ENCODE assay signal across 7 mouse cellular contexts in the genomic region with DNA sequence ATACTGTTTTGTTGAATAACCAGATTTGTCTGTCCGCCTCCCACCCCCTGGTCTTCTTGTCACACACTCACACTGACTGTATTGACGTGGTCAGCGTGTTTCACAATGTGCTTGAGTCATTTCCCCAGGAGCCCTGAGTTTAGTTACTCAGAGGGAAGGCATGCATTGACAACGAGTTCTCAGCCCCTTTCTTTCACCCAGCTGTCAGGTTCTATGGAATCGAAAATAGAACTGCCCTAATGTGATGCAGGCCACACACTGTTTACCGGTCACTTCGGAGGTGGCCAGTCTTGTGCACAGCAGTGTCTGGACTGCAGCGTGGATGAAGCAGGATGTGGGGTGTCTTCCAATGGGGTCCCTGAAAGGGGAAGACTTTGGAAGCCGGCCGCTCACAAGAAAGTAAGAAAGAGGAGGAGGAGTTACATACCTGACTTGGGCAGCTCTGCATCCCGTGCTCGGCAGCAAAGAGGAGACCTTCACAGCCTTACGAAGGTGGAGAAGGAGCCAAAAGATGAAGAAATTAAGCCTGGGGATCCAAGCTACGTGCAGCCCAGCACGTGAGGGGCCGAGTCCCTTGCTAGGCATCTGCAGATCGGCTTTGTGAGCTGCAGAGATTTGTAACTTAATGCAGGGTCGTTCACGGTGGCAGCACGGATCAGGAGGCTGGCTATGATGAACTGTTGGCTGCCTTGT. TPM values are rescaled to one million over a fixed set of nuclear protein-coding genes. Genes with fewer than 3 reads are reported as not detected.
DNase-seq lines count a peak whose midpoint lies in the region; ATAC-seq and TF ChIP-seq lines count a peak whose summit lies in the region.

No protein-coding gene starts in this region.

- peaks cover 12% of the 10 kb centered on the region for H3K27me3 ChIP-seq in forebrain, embryonic 13.5 days
- no peaks in the 10 kb centered on the region for H3K27me3 ChIP-seq in limb, embryonic 15.5 days
- H3K27me3 ChIP-seq in midbrain, postnatal 0 days (ENCODE audit: insufficient read depth, low read length): no peaks in the 10 kb centered on the region

- H3K27ac ChIP-seq in bone marrow macrophage, adult 2 months (ENCODE audit: insufficient read depth, low read depth, low read length): no peak overlapping the region
- peak overlapping the region; percentile 73 for H3K27ac ChIP-seq in forebrain, embryonic 13.5 days
- H3K27ac ChIP-seq in limb, embryonic 15.5 days: peak overlapping the region; percentile 81
- H3K27ac ChIP-seq in midbrain, postnatal 0 days (ENCODE audit: low read depth, low read length): peak overlapping the region; percentile 19

- peak overlapping the region; percentile 51 for H3K4me3 ChIP-seq in bone marrow macrophage, adult 2 months (ENCODE audit: insufficient read depth, low read length)
- H3K4me3 ChIP-seq in forebrain, embryonic 13.5 days: peak overlapping the region; percentile 29
- H3K4me3 ChIP-seq in limb, embryonic 15.5 days: peak overlapping the region; percentile 26
- peak overlapping the region; percentile 5; the same call in 1 of the 2 replicates for H3K4me3 ChIP-seq in midbrain, postnatal 0 days (ENCODE audit: low read depth, low read length)

- no peaks in the 10 kb centered on the region for H3K36me3 ChIP-seq in forebrain, embryonic 13.5 days (ENCODE audit: poor library complexity, severe bottlenecking)
- H3K36me3 ChIP-seq in limb, embryonic 15.5 days: no peaks in the 10 kb centered on the region
- no peaks in the 10 kb centered on the region for H3K36me3 ChIP-seq in midbrain, postnatal 0 days (ENCODE audit: insufficient read depth, low read length)

- peaks cover 21% of the 10 kb centered on the region for H3K4me1 ChIP-seq in bone marrow macrophage, adult 2 months (ENCODE audit: control insufficient read depth, insufficient read depth, low read length)
- H3K4me1 ChIP-seq in forebrain, embryonic 13.5 days: peaks cover 36% of the 10 kb centered on the region
- H3K4me1 ChIP-seq in limb, embryonic 15.5 days: peaks cover 21% of the 10 kb centered on the region
- peaks cover 7% of the 10 kb centered on the region; the same call in 1 of the 2 replicates for H3K4me1 ChIP-seq in midbrain, postnatal 0 days (ENCODE audit: insufficient read depth, low read length)

- TF ChIP-seq POLR2A in bone marrow macrophage, adult 2 months (IDR thresholded peaks at IDR 0.05; ENCODE audit: borderline replicate concordance, low read depth, low read length): no peak

- no peak; the same call in 1 of the 2 replicates for TF ChIP-seq CTCF in bone marrow macrophage, adult 2 months (IDR thresholded peaks at IDR 0.05; ENCODE audit: low read depth, low read length)
- no peak for TF ChIP-seq CTCF in midbrain, postnatal 0 days (IDR thresholded peaks at IDR 0.05)

- peak overlapping the region; percentile 58 for H3K9ac ChIP-seq in forebrain, embryonic 13.5 days
- H3K9ac ChIP-seq in limb, embryonic 15.5 days: 0 out of 2 replicates have a peak overlapping the region, but pooled peaks have one; percentile 7
- no peak overlapping the region for H3K9ac ChIP-seq in midbrain, postnatal 0 days (replicated peaks; ENCODE audit: low read length, poor library complexity, severe bottlenecking)

- H3K4me2 ChIP-seq in forebrain, embryonic 13.5 days: peak overlapping the region; percentile 62
- H3K4me2 ChIP-seq in limb, embryonic 15.5 days: peak overlapping the region; percentile 44
- peak overlapping the region; percentile 34 for H3K4me2 ChIP-seq in midbrain, postnatal 0 days (ENCODE audit: low read depth, low read length, poor library complexity, severe bottlenecking)

- WGBS in forebrain, embryonic 13.5 days: 1% methylated on average over 20 of the region's 20 CpGs
- 18% methylated on average over 20 of the region's 20 CpGs for WGBS in limb, embryonic 15.5 days
- 7% methylated on average over 20 of the region's 20 CpGs for WGBS in midbrain, postnatal 0 days

- ATAC-seq in forebrain, embryonic 13.5 days: peak; percentile 38; the same call in 1 of the 2 replicates
- ATAC-seq in hematopoietic stem cell, adult 5-6 weeks (replicated peaks in 1 of 2; ENCODE audit: insufficient read depth in 1 of 2, low FRiP score in 2 of 2, low TSS enrichment in 1 of 2, low read depth in 1 of 2, poor library complexity in 2 of 2, severe bottlenecking in 2 of 2): 0 out of 4 replicates have a peak, but pooled peaks have one; percentile 14 to 22
- peak; percentile 63; the same call in 1 of the 2 replicates for ATAC-seq in limb, embryonic 15.5 days (ENCODE audit: insufficient number of reproducible peaks, low FRiP score, low TSS enrichment, low read depth)
- no peak for ATAC-seq in midbrain, postnatal 0 days (ENCODE audit: low FRiP score)

- no peak for DNase-seq in midbrain, postnatal 0 days (ENCODE audit: low spot score)
- no peak for DNase-seq in ovary, adult 18-20 months (ENCODE audit: low spot score)
- DNase-seq in thymus, adult 18-20 months: no peak

- H3K9me3 ChIP-seq in forebrain, embryonic 13.5 days (replicated peaks): 0 out of 2 replicates have a peak, but pooled peaks cover 3% of the 10 kb centered on the region
- no peaks in the 10 kb centered on the region for H3K9me3 ChIP-seq in limb, embryonic 15.5 days
- H3K9me3 ChIP-seq in midbrain, postnatal 0 days (ENCODE audit: low read length): no peaks in the 10 kb centered on the region

RNA-seq across cellular contexts. Expression of gene Uaca, which starts 43.3 kb away (rescaled TPM):
- 5.9 and 6.0 TPM in 2 replicates for polyA plus RNA-seq in bone marrow macrophage, adult 2 months (2012; ENCODE audit: insufficient read depth, insufficient read length, missing spikeins)
- 17.6 and 21.0 TPM in 2 replicates for polyA plus RNA-seq in forebrain, embryonic 13.5 days (2015; fragmentation: Nextera tagmentation; extraction: Ambion mirVana)
- total RNA-seq in hematopoietic stem cell, adult 5-6 weeks (2017): 6.2 and 6.8 TPM in 2 replicates
- 33.8 and 37.2 TPM in 2 replicates for polyA plus RNA-seq in limb, embryonic 15.5 days (2015; fragmentation: Nextera tagmentation; extraction: Ambion mirVana)
- 6.1 and 8.9 TPM in 2 replicates for total RNA-seq in midbrain, postnatal 0 days (2014; rRNA removed)
- 10.8 and 11.5 TPM in 2 replicates for polyA plus RNA-seq in midbrain, postnatal 0 days (2015; fragmentation: Nextera tagmentation; extraction: Ambion mirVana)
